11 mouse cellular contexts compared by ENCODE assay signal in the genomic region with DNA sequence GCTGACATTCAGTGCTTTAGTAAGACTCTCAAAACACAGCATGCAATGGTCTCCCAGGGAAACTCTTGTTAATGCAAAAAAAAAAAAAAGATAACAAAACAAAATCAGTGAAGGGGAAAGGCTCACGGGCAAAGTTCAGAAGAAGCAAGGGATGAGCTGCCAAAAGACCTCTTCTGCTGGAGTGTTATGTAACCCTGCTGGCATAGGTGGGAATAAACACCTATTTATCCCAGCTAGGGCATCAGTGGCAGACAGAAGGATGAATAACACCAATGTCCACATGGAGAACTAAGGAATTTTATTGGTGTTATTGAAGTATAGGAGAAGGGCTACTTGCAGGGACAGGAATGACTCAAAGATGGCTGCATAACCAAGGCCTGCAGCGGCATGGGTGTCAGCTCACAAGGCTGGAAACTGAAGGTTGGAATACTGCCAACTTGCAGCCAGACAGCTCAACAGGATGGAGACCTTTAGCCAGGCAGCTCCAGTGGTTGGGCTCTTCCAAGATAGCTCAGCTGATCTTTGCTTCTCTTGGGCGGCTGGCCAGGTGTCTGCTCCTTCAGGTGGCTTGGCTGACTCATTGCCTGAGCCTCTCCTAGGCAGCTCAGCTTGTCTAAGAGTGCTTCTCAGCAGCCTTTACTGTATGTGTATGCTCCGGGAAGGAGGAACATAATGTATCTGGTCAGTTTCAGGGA. TPM values are rescaled to one million over a fixed set of nuclear protein-coding genes. Genes with fewer than 3 reads are reported as not detected.
DNase-seq lines count a peak whose midpoint lies in the region; ATAC-seq and TF ChIP-seq lines count a peak whose summit lies in the region.
"Had no signal": no experiment of that assay in that cellular context is flagged by ENCODE, and none has a peak within 500 bp of the region (broad histone marks: within the 10 kb centered on the region; RNA-seq: fewer than 3 reads in every experiment).

No protein-coding gene starts in this region.

- TF ChIP-seq EP300 in MEL (IDR thresholded peaks at IDR 0.05; ENCODE audit: low read depth in 1 of 2, low read length in 2 of 2), result no peak

- TF ChIP-seq RAD21 in MEL (IDR thresholded peaks at IDR 0.05; ENCODE audit: low read depth, low read length), result no peak

- no peak for ATAC-seq in cerebellum, adult (ENCODE audit: insufficient number of reproducible peaks, low FRiP score, low TSS enrichment)
- ATAC-seq in hindbrain, embryonic 15.5 days (ENCODE audit: low FRiP score, low read depth), result 0 out of 2 replicates have a peak, but pooled peaks have one; percentile 27
- ATAC-seq in hindbrain, embryonic 11.5 days (ENCODE audit: low FRiP score), result no peak

- no peak for TF ChIP-seq CTCF in MEL (IDR thresholded peaks at IDR 0.05 in 2 of 3, conservative IDR thresholded peaks at IDR 0.05 in 1 of 3; ENCODE audit: control insufficient read depth in 1 of 3, insufficient read depth in 1 of 3, low read depth in 2 of 3, low read length in 3 of 3, poor library complexity in 1 of 3, severe bottlenecking in 1 of 3)

- no peaks in the 10 kb centered on the region; the same call in 1 of the 2 replicates for H3K4me1 ChIP-seq in hindbrain, embryonic 15.5 days (replicated peaks)
- H3K4me1 ChIP-seq in hindbrain, embryonic 11.5 days (replicated peaks; ENCODE audit: control insufficient read depth, insufficient read depth, low read length), result no peaks in the 10 kb centered on the region
- no peaks in the 10 kb centered on the region for H3K4me1 ChIP-seq in MEL (ENCODE audit: control insufficient read depth in 1 of 2, insufficient read depth in 2 of 2, low read length in 2 of 2)
- 0 out of 2 replicates have a peak, but pooled peaks cover 6% of the 10 kb centered on the region for H3K4me1 ChIP-seq in limb, embryonic 10.5 days
- H3K4me1 ChIP-seq: liver, embryonic 13.5 days had no signal

- DNase-seq in cerebellum, postnatal 10 days, result peak; percentile 49 to 59
- DNase-seq in hindbrain, embryonic 11.5 days (ENCODE audit: low spot score), result no peak
- peak; percentile 6 for DNase-seq in MEL (ENCODE audit: low read depth, low spot score)
- DNase-seq in kidney, adult 8-10 months, result peak; percentile 87
- DNase-seq in c-Kit-positive CD71-positive TER-119-positive erythroid progenitor cells, embryonic 14.5 days (ENCODE audit: low spot score), result no peak
- no peak for DNase-seq in limb, embryonic 10.5 days (ENCODE audit: low spot score)
- DNase-seq: cerebellum, adult 11-12 months; layer of hippocampus, postnatal 36 days; liver, embryonic 13.5 days had no signal

- no peak overlapping the region for H3K27ac ChIP-seq in hindbrain, embryonic 15.5 days (replicated peaks)
- H3K27ac ChIP-seq in hindbrain, embryonic 11.5 days (ENCODE audit: low read depth, low read length), result no peak overlapping the region
- no peak overlapping the region for H3K27ac ChIP-seq in MEL (ENCODE audit: control insufficient read depth, low read depth, low read length)
- H3K27ac ChIP-seq in limb, embryonic 10.5 days, result no peak overlapping the region
- H3K27ac ChIP-seq: liver, embryonic 13.5 days had no signal

- H3K9ac ChIP-seq in hindbrain, embryonic 15.5 days, result no peak overlapping the region
- no peak overlapping the region for H3K9ac ChIP-seq in hindbrain, embryonic 11.5 days (ENCODE audit: low read depth, low read length)
- H3K9ac ChIP-seq in MEL (ENCODE audit: control insufficient read depth, low read depth, low read length, poor library complexity, severe bottlenecking), result no peak overlapping the region
- H3K9ac ChIP-seq: liver, embryonic 13.5 days had no signal

- H3K36me3 ChIP-seq in hindbrain, embryonic 15.5 days, result no peaks in the 10 kb centered on the region
- H3K36me3 ChIP-seq in hindbrain, embryonic 11.5 days (ENCODE audit: control insufficient read depth, insufficient read depth, low read length), result no peaks in the 10 kb centered on the region
- H3K36me3 ChIP-seq in MEL (ENCODE audit: control insufficient read depth in 1 of 2, insufficient read depth in 2 of 2, low read length in 2 of 2), result no peaks in the 10 kb centered on the region
- peaks cover 4% of the 10 kb centered on the region for H3K36me3 ChIP-seq in limb, embryonic 10.5 days
- H3K36me3 ChIP-seq: liver, embryonic 13.5 days had no signal

- H3K9me3 ChIP-seq in hindbrain, embryonic 15.5 days, result no peaks in the 10 kb centered on the region
- H3K9me3 ChIP-seq in hindbrain, embryonic 11.5 days (ENCODE audit: control insufficient read depth, low read length), result no peaks in the 10 kb centered on the region
- no peaks in the 10 kb centered on the region for H3K9me3 ChIP-seq in MEL (replicated peaks; ENCODE audit: insufficient read depth, low read length)
- H3K9me3 ChIP-seq in limb, embryonic 10.5 days (replicated peaks), result no peaks in the 10 kb centered on the region
- H3K9me3 ChIP-seq: liver, embryonic 13.5 days had no signal

- WGBS in hindbrain, embryonic 15.5 days, result 59% methylated on average over 4 of the region's 4 CpGs
- 66% methylated on average over 4 of the region's 4 CpGs for WGBS in hindbrain, embryonic 11.5 days
- 94% methylated on average over 4 of the region's 4 CpGs for WGBS in limb, embryonic 10.5 days

- H3K27me3 ChIP-seq in hindbrain, embryonic 15.5 days, result no peaks in the 10 kb centered on the region
- H3K27me3 ChIP-seq in hindbrain, embryonic 11.5 days (ENCODE audit: control insufficient read depth, insufficient read depth, low read length), result no peaks in the 10 kb centered on the region
- peaks cover 7 to 14% of the 10 kb centered on the region in 2 experiments; a peak in 3 of 4 replicates for H3K27me3 ChIP-seq in MEL (ENCODE audit: control insufficient read depth in 1 of 2, insufficient read depth in 2 of 2, low read length in 2 of 2)
- no peaks in the 10 kb centered on the region for H3K27me3 ChIP-seq in limb, embryonic 10.5 days (ENCODE audit: low read depth, poor library complexity, severe bottlenecking)
- H3K27me3 ChIP-seq: liver, embryonic 13.5 days had no signal

- no peak overlapping the region for H3K4me3 ChIP-seq in hindbrain, embryonic 15.5 days
- no peak overlapping the region for H3K4me3 ChIP-seq in hindbrain, embryonic 11.5 days (ENCODE audit: low read depth, low read length)
- H3K4me3 ChIP-seq in MEL (ENCODE audit: control insufficient read depth in 1 of 2, insufficient read depth in 1 of 2, low read depth in 2 of 2, low read length in 2 of 2), result no peak overlapping the region
- no peak overlapping the region for H3K4me3 ChIP-seq in limb, embryonic 10.5 days
- H3K4me3 ChIP-seq: liver, embryonic 13.5 days had no signal

- no peak overlapping the region for H3K4me2 ChIP-seq in hindbrain, embryonic 15.5 days
- H3K4me2 ChIP-seq in hindbrain, embryonic 11.5 days (replicated peaks; ENCODE audit: low read depth, low read length), result no peak overlapping the region
- H3K4me2 ChIP-seq: liver, embryonic 13.5 days had no signal

- no peak for TF ChIP-seq POLR2A in MEL (IDR thresholded peaks at IDR 0.05; ENCODE audit: control insufficient read depth in 1 of 2, insufficient read depth in 1 of 2, low read depth in 1 of 2, low read length in 2 of 2, poor library complexity in 1 of 2)

- H3K79me2 ChIP-seq in MEL (ENCODE audit: control insufficient read depth, insufficient read depth, low read length, poor library complexity), result no peaks in the 10 kb centered on the region

TF ChIP-seq in MEL, 35 proteins besides CTCF, POLR2A, EP300 and RAD21:
- TF ChIP-seq USF2 (IDR thresholded peaks at IDR 0.05; ENCODE audit: borderline replicate concordance in 1 of 2, insufficient read depth in 1 of 2, low read depth in 1 of 2, low read length in 2 of 2) (no peak), ZMIZ1 (IDR thresholded peaks at IDR 0.05; ENCODE audit: low read depth, low read length) (no peak), ELF1 (IDR thresholded peaks at IDR 0.05; ENCODE audit: low read depth, low read length) (no peak), TCF12 (IDR thresholded peaks at IDR 0.05; ENCODE audit: low read depth, low read length) (no peak), MEF2A (IDR thresholded peaks at IDR 0.05; ENCODE audit: extremely low read depth, insufficient replicate concordance, low read depth, low read length, poor library complexity, severe bottlenecking) (no peak), USF1 (IDR thresholded peaks at IDR 0.05; ENCODE audit: low read depth, low read length) (no peak), KAT2A (conservative IDR thresholded peaks at IDR 0.05; ENCODE audit: low read depth, low read length) (no peak), MYC (IDR thresholded peaks at IDR 0.05; ENCODE audit: low read depth, low read length) (no peak), ZC3H11A (IDR thresholded peaks at IDR 0.05; ENCODE audit: low read depth, low read length) (no peak), UBTF (IDR thresholded peaks at IDR 0.05; ENCODE audit: borderline replicate concordance, insufficient read depth, low read depth, low read length) (no peak), ZNF384 (IDR thresholded peaks at IDR 0.05; ENCODE audit: low read depth, low read length) (no peak), POLR2AphosphoS2 (IDR thresholded peaks at IDR 0.05; ENCODE audit: low read length) (no peak), BHLHE40 (IDR thresholded peaks at IDR 0.05; ENCODE audit: borderline replicate concordance, low read depth, low read length) (no peak), E2F4 (IDR thresholded peaks at IDR 0.05; ENCODE audit: borderline replicate concordance, low read depth, low read length) (no peak), ZKSCAN1 (IDR thresholded peaks at IDR 0.05; ENCODE audit: low read depth, low read length) (no peak), JUND (IDR thresholded peaks at IDR 0.05; ENCODE audit: low read depth, low read length) (no peak)

RNA-seq across cellular contexts. Expression of a gene that starts 45.2 kb away (rescaled TPM):
- polyA plus RNA-seq in hindbrain, embryonic 15.5 days (2015; fragmentation: Nextera tagmentation; extraction: Ambion mirVana), result 32.5 and 35.5 TPM in 2 replicates
- polyA plus RNA-seq in hindbrain, embryonic 11.5 days (2014; fragmentation: Nextera tagmentation; extraction: Ambion mirVana), result 40.4 and 43.4 TPM in 2 replicates
- total RNA-seq in MEL (2012; rRNA removed), result not detected in 2 replicates
- not detected for polyA plus RNA-seq in MEL (2012; ENCODE audit: insufficient read depth in 1 of 2, insufficient read length in 2 of 2, low read depth in 1 of 2, low replicate concordance in 2 of 2, missing spikeins in 1 of 2)
- polyA plus RNA-seq in limb, embryonic 10.5 days (2016; fragmentation: Nextera tagmentation; extraction: Ambion mirVana), result 25.5 and 32.6 TPM in 2 replicates

Comparison
In these comparisons a context has a peak if more than half of its experiments do, and no peak if none do; other contexts are left out.
1. DNase-seq: peak in cerebellum, postnatal 10 days (2 of 2), MEL (single experiment) and kidney, adult 8-10 months (2 of 2); none in hindbrain, embryonic 11.5 days (single experiment), c-Kit-positive CD71-positive TER-119-positive erythroid progenitor cells, embryonic 14.5 days (single experiment) and limb, embryonic 10.5 days (single experiment).
2. RNA of a gene that starts 45.2 kb away (polyA plus RNA-seq): 40.4 to 43.4 TPM in hindbrain, embryonic 11.5 days, 25.5 to 32.6 TPM in limb, embryonic 10.5 days and 32.5 to 35.5 TPM in hindbrain, embryonic 15.5 days; not detected in MEL; every median in the first group is over 10 times any median in the second.